Mouse (Mus musculus) limb, embryonic 10.5 days (tissue): ENCODE measurements around the gene Olfr98. TPM values are rescaled to one million over a fixed set of nuclear protein-coding genes. Genes with fewer than 3 reads are reported as not detected.
"Not testable (repeated sequence)": the region's sequence is repeated elsewhere in the genome, so short reads cannot be mapped to it uniquely, and the experiment has no call there.

ENCODE experiments used
- DNase-seq: peaks from one replicate; pipeline ENCODE4 v3.0.0-alpha.2; 2017; ENCODE audit warnings: low spot score
- H3K27ac ChIP-seq: fragments of 300-500 bp; sonication (generic); 2 replicates; pipeline ENCODE4 v1.5.1; 2016; ENCODE audit warnings: mild to moderate bottlenecking
- H3K27me3 ChIP-seq: fragments of 300-500 bp; sonication (generic); 2 replicates; pipeline ENCODE4 v1.6.1; 2016; ENCODE audit warnings: low read depth, mild to moderate bottlenecking; ENCODE audit not compliant: poor library complexity, severe bottlenecking
- H3K36me3 ChIP-seq: fragments of 300-500 bp; sonication (generic); 2 replicates; pipeline ENCODE4 v1.6.1; 2016; ENCODE audit warnings: mild to moderate bottlenecking, moderate library complexity
- H3K4me1 ChIP-seq: fragments of 300-500 bp; sonication (generic); 2 replicates; pipeline ENCODE4 v1.6.1; 2016
- H3K4me3 ChIP-seq: fragments of 300-500 bp; sonication (generic); 2 replicates; pipeline ENCODE4 v1.5.1; 2016; ENCODE audit warnings: mild to moderate bottlenecking, moderate library complexity
- H3K9me3 ChIP-seq: fragments of 300-500 bp; sonication (generic); replicated peaks from 2 replicates; pipeline ENCODE4 v1.6.1; 2016; ENCODE audit warnings: mild to moderate bottlenecking
- WGBS: fragments of 180-500 bp; shearing (Covaris S2); methylation state at CpG from one replicate; pipeline ENCODE4 v1.1.7; 2016; 5-methylcytosine and 5-hydroxymethylcytosine counted together
- polyA plus RNA-seq: library from polyadenylated mRNA; unstranded; fragments of >200 nt; fragmentation: Nextera tagmentation; extraction: Ambion mirVana; gene quantifications from 2 replicates; pipeline ENCODE4 v1.2.1, GENCODE M21; 2016

Olfr98 gene
- polyA plus RNA-seq, 1 experiment from 2014 or later: not detected

- no peaks in the 10 kb centered on the region for H3K9me3 ChIP-seq
- H3K27me3 ChIP-seq: no peaks in the 10 kb centered on the region
- no peak overlapping the region for H3K27ac ChIP-seq
- no peak overlapping the region for H3K4me3 ChIP-seq
- H3K36me3 ChIP-seq: no peaks in the 10 kb centered on the region
- 77% methylated on average over 3 of the region's 3 CpGs for WGBS
- DNase-seq: no peak
- no peaks in the 10 kb centered on the region for H3K4me1 ChIP-seq
Measured at GRCm38 (mm10) chr17:37242198-37242597, 21.4 kb downstream of the Olfr98 start.

GRCm38 (mm10) chr17:37237230-37237629 is 26.3 kb downstream of the Olfr98 start, which contains the start of gene Olfr97:
Olfr97 (minus strand) TSS chr17:37237330.
- not testable (repeated sequence) for H3K4me1 ChIP-seq
- WGBS: 89% methylated on average over 2 of the region's 2 CpGs

GRCm38 (mm10) chr17:37221879-37222278 is 41.7 kb downstream of the Olfr98 start:
- no peaks in the 10 kb centered on the region for H3K4me1 ChIP-seq
- DNase-seq: no peak
- no peaks in the 10 kb centered on the region for H3K27me3 ChIP-seq
- no peak overlapping the region for H3K27ac ChIP-seq
- 20% methylated on average over 1 of the region's 1 CpGs for WGBS
- no peak overlapping the region for H3K4me3 ChIP-seq
- no peaks in the 10 kb centered on the region for H3K36me3 ChIP-seq
- no peaks in the 10 kb centered on the region for H3K9me3 ChIP-seq

More at GRCm38 (mm10) chr17:37237230-37237629, 26.3 kb downstream of the Olfr98 start, which contains the start of gene Olfr97:
- DNase-seq, H3K4me3 ChIP-seq, H3K27ac ChIP-seq, H3K36me3 ChIP-seq, H3K9me3 ChIP-seq, H3K27me3 ChIP-seq: not testable (repeated sequence)

GRCm38 (mm10) chr17:37219846-37220245 is 43.7 kb downstream of the Olfr98 start, which contains the start of gene Olfr96:
Olfr96 (plus strand) TSS chr17:37220146.
- Histone ChIP-seq H3K36me3 (no peaks in the 10 kb centered on the region), H3K9me3 (no peaks in the 10 kb centered on the region), H3K27me3 (no peaks in the 10 kb centered on the region), H3K27ac (no peak within 1 kb of the TSS), H3K4me1 (no peaks in the 10 kb centered on the region), H3K4me3 (no peak within 1 kb of the TSS)
- WGBS: 73% methylated on average over 4 of the region's 4 CpGs
- DNase-seq: no peak

DNA sequence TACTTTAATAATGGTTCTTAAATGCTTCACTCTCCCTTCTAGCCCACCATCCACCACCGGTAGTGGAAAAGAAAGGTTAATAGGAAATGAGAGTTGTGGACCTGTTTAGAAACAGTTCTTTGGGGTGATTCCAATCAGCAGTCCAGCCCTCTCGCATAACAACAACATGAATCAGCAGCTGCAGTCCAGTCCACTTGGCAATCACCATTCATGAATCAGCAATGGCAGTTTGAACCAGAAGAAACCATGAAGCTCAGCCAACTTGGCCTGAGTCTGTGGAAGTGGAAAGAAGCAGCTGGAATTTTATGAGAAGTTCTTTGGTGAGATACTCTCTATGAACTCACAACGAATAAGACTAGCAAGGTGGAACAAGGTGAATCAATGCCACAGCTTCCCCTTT is 45.1 kb downstream of the Olfr98 start:
- no peaks in the 10 kb centered on the region for H3K27me3 ChIP-seq
- no peaks in the 10 kb centered on the region for H3K36me3 ChIP-seq
- no peaks in the 10 kb centered on the region for H3K4me1 ChIP-seq
- WGBS: 83% methylated on average over 3 of the region's 3 CpGs
- H3K4me3 ChIP-seq: no peak overlapping the region
- H3K27ac ChIP-seq: no peak overlapping the region
- DNase-seq: no peak
- no peaks in the 10 kb centered on the region for H3K9me3 ChIP-seq

- no peak within 1 kb of the TSS for H3K4me3 ChIP-seq
- no peak within 1 kb of the TSS for H3K27ac ChIP-seq
- no peak for DNase-seq
- 79% methylated on average over 3 of the region's 3 CpGs for WGBS
- peaks cover 35% of the 10 kb centered on the region for H3K27me3 ChIP-seq
- no peaks in the 10 kb centered on the region for H3K36me3 ChIP-seq
- no peaks in the 10 kb centered on the region for H3K9me3 ChIP-seq
- H3K4me1 ChIP-seq: peaks cover 6% of the 10 kb centered on the region
Measured at GRCm38 (mm10) chr17:37213018-37213417, 50.5 kb downstream of the Olfr98 start, which contains the start of gene Olfr95. Olfr95 (minus strand) TSS chr17:37213118.

Other genes starting within 250 kb of the Olfr98 start
- 0.08 and 0.20 TPM in 2 replicates for gene Mog, start 240.4 kb downstream of the Olfr98 start, polyA plus RNA-seq
- gene Gabbr1, start 217.8 kb downstream of the Olfr98 start, polyA plus RNA-seq: 6.6 and 9.0 TPM in 2 replicates
- gene Olfr90, start 175.2 kb downstream of the Olfr98 start, polyA plus RNA-seq: 0.06 TPM in 1 of 2 replicates, not detected in the other
- 0.05 TPM in 1 of 2 replicates, not detected in the other for gene Olfr91, start 165.5 kb downstream of the Olfr98 start, polyA plus RNA-seq
- not detected in 2 replicates for gene Olfr92, start 143.7 kb downstream of the Olfr98 start, polyA plus RNA-seq
- gene Olfr93, start 102.3 kb downstream of the Olfr98 start, polyA plus RNA-seq: not detected in 2 replicates
- not detected in 2 replicates for gene Ubd, start 69.9 kb downstream of the Olfr98 start, polyA plus RNA-seq
- gene Olfr94, start 62.8 kb downstream of the Olfr98 start, polyA plus RNA-seq: not detected in 2 replicates
- not detected in 2 replicates for gene Olfr95, start 50.6 kb downstream of the Olfr98 start, polyA plus RNA-seq
- gene Olfr96, start 43.6 kb downstream of the Olfr98 start, polyA plus RNA-seq: not detected in 2 replicates
- not detected in 2 replicates for gene Olfr97, start 26.4 kb downstream of the Olfr98 start, polyA plus RNA-seq
- 0.64 and 0.74 TPM in 2 replicates for gene H2-M3, start 6.5 kb upstream of the Olfr98 start, polyA plus RNA-seq
- gene Olfr99, start 19.7 kb upstream of the Olfr98 start, polyA plus RNA-seq: not detected in 2 replicates
- gene Olfr101, start 40.6 kb upstream of the Olfr98 start, polyA plus RNA-seq: not detected in 2 replicates
- not detected in 2 replicates for gene Olfr102, start 53.3 kb upstream of the Olfr98 start, polyA plus RNA-seq
- gene Olfr103, start 75.9 kb upstream of the Olfr98 start, polyA plus RNA-seq: not detected in 2 replicates
- not detected in 2 replicates for gene Olfr104-ps, start 95.8 kb upstream of the Olfr98 start, polyA plus RNA-seq
- not detected in 2 replicates for gene Olfr105-ps, start 115.3 kb upstream of the Olfr98 start, polyA plus RNA-seq
- gene Olfr106-ps, start 126.6 kb upstream of the Olfr98 start, polyA plus RNA-seq: not detected in 2 replicates
- gene Olfr107, start 135.5 kb upstream of the Olfr98 start, polyA plus RNA-seq: not detected in 2 replicates
- gene Olfr108, start 181.7 kb upstream of the Olfr98 start, polyA plus RNA-seq: not detected in 2 replicates
- gene Olfr109, start 195.2 kb upstream of the Olfr98 start, polyA plus RNA-seq: not detected in 2 replicates
- gene H2-M2, start 219.8 kb upstream of the Olfr98 start, polyA plus RNA-seq: not detected in 2 replicates
- gene Olfr110, start 228.7 kb upstream of the Olfr98 start, polyA plus RNA-seq: not detected in 2 replicates
- not detected in 2 replicates for gene Olfr111, start 244.3 kb upstream of the Olfr98 start, polyA plus RNA-seq